Mouse (Mus musculus) midbrain, embryonic 15.5 days (tissue): ENCODE measurements around the gene Uspl1. TPM values are rescaled to one million over a fixed set of nuclear protein-coding genes. Genes with fewer than 3 reads are reported as not detected.

Experiments used
- ATAC-seq: fragments of 200-750 bp; cut with Nextera tagmentation; replicated peaks from 2 replicates; pipeline ENCODE4 v1.8.0; 2017; ENCODE audit warnings: moderate TSS enrichment
- H3K27ac ChIP-seq: fragments of 300-500 bp; sonication (generic); 2 replicates; pipeline ENCODE4 v1.5.1; 2015; ENCODE audit warnings: mild to moderate bottlenecking, inconsistent platforms
- H3K27me3 ChIP-seq: fragments of 300-500 bp; sonication (generic); replicated peaks from 2 replicates; pipeline ENCODE4 v1.6.1; 2015; ENCODE audit warnings: inconsistent platforms
- H3K36me3 ChIP-seq: fragments of 300-500 bp; sonication (generic); replicated peaks from 2 replicates; pipeline ENCODE4 v1.6.1; 2015; ENCODE audit warnings: inconsistent platforms
- H3K4me1 ChIP-seq: fragments of 300-500 bp; sonication (generic); 2 replicates; pipeline ENCODE4 v1.6.1; 2015; ENCODE audit warnings: inconsistent platforms
- H3K4me2 ChIP-seq: fragments of 300-500 bp; sonication (generic); 2 replicates; pipeline ENCODE4 v1.6.1; 2015; ENCODE audit warnings: inconsistent platforms, mild to moderate bottlenecking, moderate library complexity
- H3K4me3 ChIP-seq: fragments of 300-500 bp; sonication (generic); 2 replicates; pipeline ENCODE4 v1.5.1; 2015; ENCODE audit warnings: mild to moderate bottlenecking, inconsistent platforms
- H3K9ac ChIP-seq: fragments of 300-500 bp; sonication (generic); 2 replicates; pipeline ENCODE4 v1.6.1; 2015; ENCODE audit warnings: mild to moderate bottlenecking, inconsistent platforms
- H3K9me3 ChIP-seq: fragments of 300-500 bp; sonication (generic); 2 replicates; pipeline ENCODE4 v1.6.1; 2016; ENCODE audit warnings: inconsistent platforms
- WGBS: fragments of 180-500 bp; shearing (Covaris S2); methylation state at CpG from one replicate; pipeline ENCODE4 v1.1.7; 2015; ENCODE audit warnings: mixed read lengths; 5-methylcytosine and 5-hydroxymethylcytosine counted together
- polyA plus RNA-seq: library from polyadenylated mRNA; unstranded; fragments of >200 nt; fragmentation: Nextera tagmentation; extraction: Ambion mirVana; gene quantifications from 2 replicates; pipeline ENCODE4 v1.2.1, GENCODE M21; 2015

Gene Uspl1
- polyA plus RNA-seq, 1 experiment from 2014 or later = 56.1 TPM

DNA sequence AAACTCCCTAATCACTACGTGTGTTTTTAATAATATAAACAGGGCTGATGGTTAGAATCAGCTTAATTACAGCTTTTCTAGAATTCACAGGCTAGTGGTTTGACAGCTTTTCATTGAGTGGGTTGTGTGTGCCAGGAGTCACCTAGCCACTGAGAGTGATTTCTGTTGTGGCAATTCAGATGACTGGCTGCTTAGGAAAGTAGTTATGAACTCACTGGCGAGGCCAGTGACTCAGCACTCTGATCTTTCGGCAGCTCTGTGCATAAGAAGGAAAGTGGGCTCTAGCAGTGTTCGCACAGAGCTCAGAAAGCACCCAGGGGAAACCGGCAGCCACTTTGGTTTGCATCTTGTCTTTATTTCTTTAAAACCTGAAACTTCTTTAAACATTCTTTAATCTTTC, 18.8 kb downstream of the Uspl1 start:
- Histone ChIP-seq H3K4me1 (peaks cover 12% of the 10 kb centered on the region; the same call in 1 of the 2 replicates), H3K27me3 (no peaks in the 10 kb centered on the region), H3K9ac (no peak overlapping the region), H3K4me3 (no peak overlapping the region), H3K9me3 (no peaks in the 10 kb centered on the region), H3K27ac (no peak overlapping the region), H3K4me2 (no peak overlapping the region), H3K36me3 (peaks cover 43% of the 10 kb centered on the region)
- WGBS = 77% methylated on average over 5 of the region's 5 CpGs
- ATAC-seq = no peak

DNA sequence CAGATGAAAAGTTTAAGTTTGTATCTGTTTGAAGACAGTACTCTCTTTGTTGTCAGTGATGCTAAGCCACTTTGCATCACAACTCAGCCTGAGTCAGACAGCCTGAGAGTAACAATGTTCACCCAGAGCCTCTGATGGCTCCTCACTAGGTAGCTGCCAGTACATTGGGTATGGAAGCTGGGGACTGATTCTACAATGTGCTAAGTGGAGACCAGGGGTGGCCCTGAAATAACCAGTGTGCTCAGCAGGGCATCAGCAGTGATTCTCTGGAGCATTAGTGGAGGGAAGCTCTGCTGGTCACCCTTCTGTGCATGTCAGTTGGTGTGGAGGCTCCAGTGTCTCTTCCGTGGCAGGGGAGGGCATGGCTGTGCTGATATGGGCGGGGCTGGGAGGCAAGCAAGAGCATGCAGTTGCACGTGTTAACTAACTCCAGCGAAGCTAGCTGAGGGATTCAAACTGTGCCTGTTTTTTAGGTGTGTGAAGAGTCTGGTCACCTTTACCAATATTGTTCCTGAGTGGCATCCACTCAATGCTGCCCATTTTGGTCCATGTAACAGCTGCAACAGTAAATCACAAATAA, 19.7 kb downstream of the Uspl1 start:
- no peaks in the 10 kb centered on the region for H3K27me3 ChIP-seq
- H3K9ac ChIP-seq = no peak overlapping the region
- no peak overlapping the region for H3K4me3 ChIP-seq
- no peaks in the 10 kb centered on the region for H3K9me3 ChIP-seq
- H3K4me1 ChIP-seq = peaks cover 16% of the 10 kb centered on the region; the same call in 1 of the 2 replicates
- no peak for ATAC-seq
- no peak overlapping the region for H3K4me2 ChIP-seq
- 88% methylated on average over 4 of the region's 4 CpGs for WGBS
- peaks cover 43% of the 10 kb centered on the region for H3K36me3 ChIP-seq
- H3K27ac ChIP-seq = no peak overlapping the region

DNA sequence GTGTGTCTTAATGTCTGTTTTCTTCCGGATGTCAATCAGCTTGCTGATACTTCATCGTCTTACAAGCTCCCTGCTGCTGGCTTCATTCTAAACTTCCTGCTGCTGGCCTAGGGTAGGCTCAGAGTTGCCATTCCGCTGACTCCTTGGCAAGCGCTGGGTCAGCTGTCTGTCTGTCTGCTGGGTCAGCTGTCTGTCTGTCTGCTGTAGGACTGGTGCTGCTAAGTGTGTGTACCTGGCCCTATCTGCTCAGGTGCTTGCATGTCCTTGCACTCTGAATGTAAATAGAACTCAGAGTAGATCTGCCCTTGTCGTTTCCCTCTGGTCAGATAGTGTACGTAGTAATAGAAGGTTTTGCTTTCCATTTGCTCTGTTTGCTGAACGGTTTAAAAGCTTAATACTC, 20.7 kb downstream of the Uspl1 start:
- H3K27me3 ChIP-seq = no peaks in the 10 kb centered on the region
- no peak overlapping the region for H3K9ac ChIP-seq
- peaks cover 43% of the 10 kb centered on the region for H3K36me3 ChIP-seq
- H3K9me3 ChIP-seq = no peaks in the 10 kb centered on the region
- no peak overlapping the region for H3K27ac ChIP-seq
- no peak overlapping the region for H3K4me3 ChIP-seq
- no peak overlapping the region for H3K4me2 ChIP-seq
- H3K4me1 ChIP-seq = peaks cover 17% of the 10 kb centered on the region; the same call in 1 of the 2 replicates
- 87% methylated on average over 7 of the region's 7 CpGs for WGBS
- no peak for ATAC-seq

DNA sequence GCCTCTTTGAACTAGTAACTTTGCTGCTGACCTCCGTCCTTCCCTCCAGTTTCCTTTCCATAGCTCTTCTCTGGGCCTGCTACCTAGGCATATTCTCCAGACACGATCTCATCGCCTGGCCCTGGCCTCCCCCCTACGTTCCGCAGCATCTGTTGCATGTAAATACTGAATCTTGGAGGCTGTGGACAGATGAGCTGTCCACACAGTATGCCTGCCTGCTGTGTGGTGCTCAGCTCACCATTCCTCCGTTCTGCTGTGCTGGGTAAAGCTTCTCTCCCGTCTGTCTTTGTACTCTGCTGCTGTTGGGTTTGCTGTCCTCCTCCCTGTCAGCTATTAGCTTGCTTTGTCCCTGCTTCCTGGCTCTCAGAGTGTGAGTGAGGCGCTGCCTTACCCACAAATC, 21.1 kb downstream of the Uspl1 start:
- Histone ChIP-seq H3K9me3 (no peaks in the 10 kb centered on the region), H3K4me3 (no peak overlapping the region), H3K36me3 (peaks cover 43% of the 10 kb centered on the region), H3K27ac (no peak overlapping the region), H3K4me2 (no peak overlapping the region), H3K27me3 (no peaks in the 10 kb centered on the region), H3K9ac (no peak overlapping the region), H3K4me1 (peaks cover 17% of the 10 kb centered on the region; the same call in 1 of the 2 replicates)
- 71% methylated on average over 8 of the region's 8 CpGs for WGBS
- ATAC-seq = no peak

DNA sequence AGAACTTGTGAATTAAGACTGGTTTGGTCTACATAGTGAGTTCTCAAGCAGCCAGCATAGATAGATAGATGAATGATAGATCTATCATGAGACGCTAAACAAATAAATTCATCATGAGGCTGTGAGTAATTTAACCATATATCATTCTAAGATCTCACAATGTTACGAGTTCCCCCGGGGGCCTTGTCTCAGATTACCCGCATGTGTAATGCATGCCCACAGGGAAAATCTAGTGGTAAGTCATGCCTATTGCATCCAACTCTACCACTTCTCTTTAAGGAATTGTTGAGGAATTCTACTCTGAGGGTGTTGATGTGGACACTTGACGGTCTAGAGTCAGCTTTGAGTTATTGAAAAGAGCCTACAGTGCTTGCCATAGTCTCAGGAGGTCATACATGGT, 22.1 kb downstream of the Uspl1 start:
- Histone ChIP-seq H3K9me3 (no peaks in the 10 kb centered on the region), H3K36me3 (peaks cover 43% of the 10 kb centered on the region), H3K4me1 (peaks cover 17% of the 10 kb centered on the region; the same call in 1 of the 2 replicates), H3K4me2 (no peak overlapping the region), H3K27me3 (no peaks in the 10 kb centered on the region), H3K9ac (no peak overlapping the region), H3K4me3 (no peak overlapping the region), H3K27ac (no peak overlapping the region)
- ATAC-seq = no peak
- 89% methylated on average over 5 of the region's 5 CpGs for WGBS

DNA sequence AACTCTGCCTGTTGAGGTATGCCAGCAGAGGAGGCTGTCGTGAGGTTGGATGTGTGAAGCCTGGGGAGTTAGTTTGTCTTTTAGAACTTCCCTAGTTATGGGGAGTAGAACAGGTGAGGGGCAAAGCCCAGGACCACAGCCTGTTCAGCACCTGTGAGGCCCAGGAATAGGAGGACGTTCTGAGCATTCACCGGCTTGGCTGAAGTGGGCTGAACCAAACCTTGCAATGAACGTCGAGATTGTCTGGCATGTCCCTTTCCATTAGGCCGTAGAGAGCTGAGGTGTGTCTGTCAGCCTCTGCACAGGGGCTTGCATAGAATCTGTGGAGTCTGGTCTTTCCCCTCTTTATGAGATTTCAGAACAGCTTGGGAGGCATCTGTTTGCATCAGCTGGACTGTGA, 23.5 kb downstream of the Uspl1 start:
- WGBS = 47% methylated on average over 6 of the region's 6 CpGs
- no peaks in the 10 kb centered on the region for H3K27me3 ChIP-seq
- no peak overlapping the region for H3K9ac ChIP-seq
- H3K4me1 ChIP-seq = peaks cover 17% of the 10 kb centered on the region; the same call in 1 of the 2 replicates
- H3K9me3 ChIP-seq = no peaks in the 10 kb centered on the region
- peaks cover 30% of the 10 kb centered on the region for H3K36me3 ChIP-seq
- ATAC-seq = no peak
- no peak overlapping the region for H3K27ac ChIP-seq
- no peak overlapping the region for H3K4me3 ChIP-seq
- no peak overlapping the region for H3K4me2 ChIP-seq

DNA sequence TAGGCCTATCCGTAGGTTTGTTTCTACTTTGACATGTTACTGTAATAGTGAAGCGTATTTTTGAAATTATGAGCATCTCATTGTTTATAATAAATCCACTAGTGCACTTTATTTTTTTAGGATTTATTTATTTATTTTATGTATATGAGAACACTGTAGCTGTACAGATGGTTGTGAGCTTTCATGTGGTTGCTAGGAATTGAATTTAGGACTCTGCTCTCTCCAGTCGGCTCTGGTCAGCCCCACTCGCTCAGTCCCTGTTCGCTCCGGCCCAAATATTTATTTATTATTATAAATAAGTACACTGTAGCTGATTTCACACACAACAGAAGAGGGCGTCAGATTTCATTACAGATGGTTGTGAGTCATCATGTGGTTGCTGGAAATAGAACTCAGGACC, 24.6 kb downstream of the Uspl1 start:
- H3K36me3 ChIP-seq = peaks cover 31% of the 10 kb centered on the region
- H3K4me1 ChIP-seq = peaks cover 17% of the 10 kb centered on the region; the same call in 1 of the 2 replicates
- H3K27ac ChIP-seq = no peak overlapping the region
- no peaks in the 10 kb centered on the region for H3K9me3 ChIP-seq
- H3K4me3 ChIP-seq = no peak overlapping the region
- WGBS = 59% methylated on average over 7 of the region's 7 CpGs
- ATAC-seq = no peak
- H3K27me3 ChIP-seq = no peaks in the 10 kb centered on the region
- no peak overlapping the region for H3K9ac ChIP-seq
- no peak overlapping the region for H3K4me2 ChIP-seq

DNA sequence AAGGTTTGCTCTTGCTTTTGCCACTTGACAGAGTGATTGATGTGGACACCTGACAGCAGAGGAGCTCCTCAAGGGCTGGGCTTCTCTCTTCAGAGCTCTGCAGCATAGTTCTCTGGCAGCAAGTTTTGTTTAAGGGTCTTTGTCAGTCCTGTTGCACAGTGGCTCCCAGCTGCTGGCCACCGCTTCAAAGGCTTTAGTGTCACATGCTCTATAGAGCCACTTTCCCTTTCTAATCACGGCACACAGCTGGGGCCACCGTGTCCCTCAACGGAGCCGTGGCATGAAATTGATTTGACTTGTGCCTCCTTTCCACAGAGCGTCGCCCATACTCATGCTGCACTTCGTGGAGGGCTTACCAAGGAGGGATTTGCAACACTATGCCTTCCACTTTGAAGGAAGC, 25.2 kb downstream of the Uspl1 start:
- WGBS = 19% methylated on average over 8 of the region's 8 CpGs
- Histone ChIP-seq H3K36me3 (peaks cover 32% of the 10 kb centered on the region), H3K27me3 (no peaks in the 10 kb centered on the region)

DNA sequence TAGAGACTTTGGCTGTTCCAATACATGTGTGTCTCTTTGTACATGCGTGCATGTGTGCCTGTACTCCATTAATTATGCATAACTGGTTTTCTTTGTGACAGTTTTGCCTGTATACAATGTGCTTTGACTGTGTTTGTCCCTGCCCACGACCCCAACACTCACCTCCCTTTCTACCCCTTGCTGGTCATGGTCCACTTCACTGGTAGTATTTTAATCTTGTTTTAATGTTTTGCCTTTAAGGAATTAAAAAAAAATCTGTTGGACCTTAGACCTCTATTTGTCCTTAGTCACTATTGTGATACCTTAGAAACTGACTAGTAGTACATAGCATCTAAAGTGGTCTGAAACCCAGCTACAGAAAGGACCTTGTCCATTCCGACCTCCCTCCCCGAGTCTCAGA, 26.9 kb downstream of the Uspl1 start:
- WGBS = 68% methylated on average over 4 of the region's 4 CpGs
- Histone ChIP-seq H3K9ac (no peak overlapping the region), H3K4me3 (no peak overlapping the region), H3K36me3 (peaks cover 33% of the 10 kb centered on the region), H3K27me3 (no peaks in the 10 kb centered on the region), H3K27ac (no peak overlapping the region), H3K9me3 (no peaks in the 10 kb centered on the region), H3K4me1 (peaks cover 14% of the 10 kb centered on the region; the same call in 1 of the 2 replicates), H3K4me2 (no peak overlapping the region)
- no peak for ATAC-seq

More for the DNA sequence above, 25.2 kb downstream of the Uspl1 start:
- H3K4me1 ChIP-seq = peaks cover 17% of the 10 kb centered on the region; the same call in 1 of the 2 replicates
- no peak overlapping the region for H3K4me2 ChIP-seq
- no peaks in the 10 kb centered on the region for H3K9me3 ChIP-seq
- H3K4me3 ChIP-seq = no peak overlapping the region
- H3K9ac ChIP-seq = no peak overlapping the region
- ATAC-seq = peak; percentile 91
- H3K27ac ChIP-seq = peak overlapping the region; percentile 34; the same call in 1 of the 2 replicates

DNA sequence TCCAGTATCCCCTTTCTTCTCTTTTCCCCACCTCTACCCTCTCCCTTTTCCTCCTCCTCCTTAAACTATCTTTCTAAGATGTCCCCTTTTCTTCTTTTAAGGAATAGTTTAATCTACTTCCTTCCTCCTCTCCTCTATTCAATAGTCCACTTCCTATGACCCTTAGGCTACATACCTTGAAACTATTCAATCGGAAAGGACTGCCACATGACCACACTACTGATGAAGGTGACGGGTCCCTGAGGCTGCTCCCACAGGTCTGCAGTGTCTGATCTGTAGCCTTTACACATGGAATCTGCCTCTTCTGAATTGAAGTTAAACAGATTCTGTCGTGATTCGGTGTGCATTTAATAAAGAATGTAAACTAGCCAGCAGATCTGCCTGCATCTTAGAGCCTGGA, 28.7 kb downstream of the Uspl1 start:
- ATAC-seq = no peak
- no peak overlapping the region for H3K4me3 ChIP-seq
- no peaks in the 10 kb centered on the region for H3K9me3 ChIP-seq
- no peak overlapping the region for H3K4me2 ChIP-seq
- peaks cover 8% of the 10 kb centered on the region; the same call in 1 of the 2 replicates for H3K4me1 ChIP-seq
- WGBS = 84% methylated on average over 4 of the region's 4 CpGs
- no peak overlapping the region for H3K9ac ChIP-seq
- H3K36me3 ChIP-seq = peaks cover 31% of the 10 kb centered on the region
- no peaks in the 10 kb centered on the region for H3K27me3 ChIP-seq
- no peak overlapping the region for H3K27ac ChIP-seq

DNA sequence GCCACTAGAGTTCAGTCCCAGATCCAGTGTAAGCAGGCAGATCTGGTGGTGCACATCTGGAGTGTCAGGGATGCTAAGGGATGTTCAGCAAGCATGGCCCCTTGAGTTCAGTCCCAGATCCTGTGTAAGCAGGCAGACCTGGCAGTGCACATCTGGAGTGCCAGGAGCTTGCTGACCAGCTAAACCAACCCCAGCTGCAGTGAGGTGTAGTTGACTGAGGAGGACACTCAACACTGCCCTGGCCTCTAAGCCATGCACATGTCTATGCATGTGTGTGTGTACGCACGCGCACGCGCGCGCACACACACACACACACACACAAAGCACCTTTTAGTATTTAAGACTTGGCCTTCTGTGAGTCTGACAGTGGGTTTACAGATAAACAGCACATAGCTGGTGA, 31.4 kb downstream of the Uspl1 start:
- Histone ChIP-seq H3K4me1 (no peaks in the 10 kb centered on the region), H3K9ac (no peak overlapping the region), H3K36me3 (peaks cover 31% of the 10 kb centered on the region), H3K9me3 (no peaks in the 10 kb centered on the region), H3K27ac (no peak overlapping the region), H3K4me3 (no peak overlapping the region), H3K4me2 (no peak overlapping the region), H3K27me3 (no peaks in the 10 kb centered on the region)
- WGBS = 97% methylated on average over 7 of the region's 7 CpGs
- no peak for ATAC-seq

DNA sequence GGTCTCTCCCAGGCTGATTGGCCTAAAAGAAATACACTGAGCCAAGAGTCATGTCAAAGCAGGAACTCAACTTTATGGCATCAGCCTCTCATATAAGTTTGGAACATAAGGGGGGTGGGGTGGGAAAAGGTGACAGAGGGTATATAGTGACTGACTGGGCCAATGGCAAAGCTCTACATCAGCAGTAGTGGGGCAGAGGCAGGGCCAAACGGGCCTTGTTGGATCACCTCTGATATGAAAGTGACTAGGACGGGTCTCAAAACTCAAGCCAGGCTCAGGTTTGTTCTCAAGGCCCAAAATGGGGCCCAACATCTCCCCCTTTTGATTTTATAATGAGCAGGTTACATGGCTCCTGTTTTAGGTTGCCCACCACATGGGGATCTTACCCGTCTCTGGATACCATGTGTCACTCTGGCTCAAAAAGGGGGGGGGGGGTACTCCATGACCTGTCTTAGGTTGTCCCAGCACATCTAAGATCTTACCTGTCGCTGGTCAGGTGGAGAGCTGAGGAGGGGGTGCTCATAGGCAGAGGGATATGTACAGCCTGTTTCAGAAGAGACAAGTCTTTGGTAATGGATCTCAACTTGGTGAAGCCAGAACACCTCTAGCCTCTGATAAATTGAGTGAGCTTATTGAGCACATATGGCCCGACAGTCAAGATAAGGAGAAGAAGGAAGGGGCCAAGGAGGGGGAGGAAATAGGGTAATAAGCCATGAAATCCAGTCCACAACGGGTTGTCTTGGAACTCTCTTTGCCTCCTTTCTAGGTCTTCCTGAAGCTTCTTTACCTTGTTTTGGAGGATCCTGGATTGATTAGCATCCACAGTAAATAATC, 33.6 kb downstream of the Uspl1 start:
- H3K27me3 ChIP-seq = no peaks in the 10 kb centered on the region
- H3K9ac ChIP-seq = no peak overlapping the region
- H3K27ac ChIP-seq = no peak overlapping the region
- 84% methylated on average over 6 of the region's 6 CpGs for WGBS
- H3K4me1 ChIP-seq = no peaks in the 10 kb centered on the region
- no peaks in the 10 kb centered on the region for H3K9me3 ChIP-seq
- H3K4me2 ChIP-seq = no peak overlapping the region
- no peak for ATAC-seq
- peaks cover 31% of the 10 kb centered on the region for H3K36me3 ChIP-seq
- H3K4me3 ChIP-seq = no peak overlapping the region
